Mouse (Mus musculus): ENCODE measurements at regions not wholly inside any gene's neighbourhood (a gene's known extent, or its start where the extent isn't known, plus 50 kb on each side); places are given as distances from the start of the nearest gene placed in this dataset.
A peak's percentile ranks its signal among the peaks of the same experiment; 100 is the strongest.

GRCm38 (mm10) chr2:61362606-61363005 lies 215.8 kb upstream of the Tank start:
- no peak for ATAC-seq (replicated peaks; ENCODE audit: poor library complexity)

DNA sequence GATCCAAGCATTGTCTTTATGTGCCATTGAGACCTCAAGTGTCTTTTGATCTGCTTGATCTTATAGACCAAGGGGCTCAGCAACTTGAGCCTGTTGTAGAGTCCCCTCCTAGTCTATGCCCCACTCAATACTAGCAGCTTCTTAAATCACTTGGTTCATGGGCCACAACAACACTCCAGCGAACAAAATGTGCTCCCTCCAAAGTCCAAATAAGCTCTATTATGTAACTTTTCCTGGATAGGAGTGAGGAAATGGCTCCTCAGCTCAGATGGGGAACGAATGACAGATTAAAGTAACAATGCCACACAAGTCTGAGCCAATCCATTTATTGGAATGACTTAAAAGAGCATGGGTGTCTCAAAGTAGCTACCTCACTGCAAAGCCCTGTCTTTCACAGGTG lies 217.0 kb upstream of the Tank start:
- no peak for ATAC-seq (replicated peaks; ENCODE audit: poor library complexity)

- ATAC-seq (replicated peaks; ENCODE audit: poor library complexity): no peak
Observed at GRCm38 (mm10) chr2:61354104-61354503, 224.3 kb upstream of the Tank start.

DNA sequence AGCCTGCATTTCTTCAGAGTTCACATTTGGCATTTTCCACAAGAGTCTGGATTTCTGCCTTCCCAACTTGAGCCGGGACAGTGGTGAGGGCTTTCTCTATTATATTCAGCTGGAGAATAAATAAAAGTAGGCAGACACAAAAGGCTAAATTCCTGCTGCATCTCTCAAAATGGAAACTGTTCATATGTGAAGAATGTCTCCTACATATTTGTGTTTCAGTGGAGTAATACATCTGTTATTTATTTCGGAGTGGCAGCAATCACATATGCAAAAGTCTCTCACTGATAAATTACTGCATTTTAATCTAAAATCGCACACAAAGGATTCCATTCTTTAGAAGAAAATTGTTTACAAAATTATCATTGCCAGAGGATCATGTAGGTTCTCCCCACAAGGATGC lies 230.9 kb upstream of the Tank start:
- ATAC-seq (replicated peaks; ENCODE audit: poor library complexity): no peak

- ATAC-seq (replicated peaks; ENCODE audit: poor library complexity): no peak
Observed at GRCm38 (mm10) chr2:61346012-61346760, 232.2 kb upstream of the Tank start.

DNA sequence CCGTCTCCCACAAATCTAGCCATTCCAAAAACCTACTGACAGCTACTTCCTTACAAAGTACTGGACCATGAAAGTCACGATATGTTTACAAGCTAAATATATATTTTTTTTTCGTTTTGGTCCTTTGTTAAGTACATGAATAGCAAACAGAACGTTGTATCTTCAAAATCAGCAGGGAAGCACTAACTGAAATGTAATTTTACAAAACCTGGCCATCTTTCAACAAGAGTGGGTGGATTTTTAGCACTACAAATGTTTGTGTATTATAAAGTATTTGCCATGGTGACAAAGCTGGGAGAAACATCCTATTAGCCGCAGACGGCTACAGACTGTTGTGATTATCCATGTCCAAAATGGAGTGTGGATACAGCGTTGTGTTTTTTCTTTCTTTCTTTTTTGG lies 233.1 kb upstream of the Tank start:
- no peak for ATAC-seq (replicated peaks; ENCODE audit: poor library complexity)

DNA sequence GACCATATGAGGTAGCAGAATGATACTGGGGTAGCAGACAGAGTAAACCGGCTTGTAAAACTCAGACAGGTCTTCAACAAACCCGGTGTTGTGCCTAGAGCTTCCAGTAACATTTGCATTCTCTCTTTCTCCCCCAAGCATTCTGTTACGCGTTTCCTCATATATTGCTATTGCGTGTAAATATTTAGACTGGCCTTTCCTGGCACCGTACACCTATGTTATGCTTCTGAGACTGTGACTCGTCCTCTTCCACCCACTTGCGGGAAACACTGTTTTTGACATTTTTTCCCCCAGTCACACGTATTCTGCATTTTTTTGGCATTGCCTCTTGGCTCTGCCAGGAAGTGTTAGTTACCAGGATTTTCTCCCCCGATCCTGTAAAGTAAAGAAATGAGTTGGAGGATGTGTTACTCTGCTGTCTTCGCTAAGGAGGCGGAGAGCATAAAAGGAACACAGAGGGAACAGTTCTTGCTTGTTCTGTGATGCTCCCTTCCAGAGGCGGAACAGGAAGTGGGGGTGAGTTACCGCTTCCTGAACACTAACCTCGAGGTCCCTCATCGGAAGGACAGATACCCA lies 233.7 kb upstream of the Tank start:
- ATAC-seq (replicated peaks; ENCODE audit: poor library complexity): no peak

DNA sequence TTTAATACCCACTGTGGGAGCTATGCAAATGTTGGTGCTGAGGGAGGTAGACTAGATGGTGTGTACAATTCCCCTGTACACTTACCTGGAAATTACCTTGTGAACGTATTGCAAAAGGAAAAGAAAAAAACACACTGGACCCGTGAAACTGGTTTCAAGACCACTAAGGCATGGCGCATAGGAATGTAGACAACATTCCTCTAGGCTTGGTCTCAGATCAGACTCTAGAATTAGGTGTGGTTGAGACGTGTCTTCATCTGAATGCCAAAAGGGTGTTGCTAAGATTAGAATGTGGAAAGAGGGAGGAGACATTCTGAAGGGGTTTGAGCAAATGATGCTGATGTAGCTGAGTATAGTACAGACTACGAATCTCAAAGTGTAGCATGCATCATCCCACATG lies 237.1 kb upstream of the Tank start:
- no peak for ATAC-seq (replicated peaks; ENCODE audit: poor library complexity)

DNA sequence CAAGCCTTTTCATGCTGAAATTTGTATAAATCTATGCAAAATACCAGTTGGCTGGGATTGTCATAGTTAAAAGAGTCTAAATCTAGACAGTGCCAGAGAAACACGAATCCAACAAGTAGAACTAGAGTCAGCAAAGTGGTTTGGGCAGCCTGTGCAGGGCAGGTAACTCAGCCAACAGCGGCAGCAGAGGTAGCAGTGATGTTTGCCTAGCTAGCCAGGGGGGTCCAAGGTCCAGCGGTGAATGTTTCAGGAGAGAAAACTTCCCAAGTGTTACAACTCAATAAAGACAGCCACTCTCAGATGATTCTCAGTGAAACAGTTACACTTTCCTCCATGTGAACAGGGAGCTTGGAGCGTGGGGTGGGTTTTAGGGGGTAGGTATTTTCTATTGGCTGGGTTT lies 259.2 kb upstream of the Tank start:
- no peak for ATAC-seq (replicated peaks; ENCODE audit: poor library complexity)

DNA sequence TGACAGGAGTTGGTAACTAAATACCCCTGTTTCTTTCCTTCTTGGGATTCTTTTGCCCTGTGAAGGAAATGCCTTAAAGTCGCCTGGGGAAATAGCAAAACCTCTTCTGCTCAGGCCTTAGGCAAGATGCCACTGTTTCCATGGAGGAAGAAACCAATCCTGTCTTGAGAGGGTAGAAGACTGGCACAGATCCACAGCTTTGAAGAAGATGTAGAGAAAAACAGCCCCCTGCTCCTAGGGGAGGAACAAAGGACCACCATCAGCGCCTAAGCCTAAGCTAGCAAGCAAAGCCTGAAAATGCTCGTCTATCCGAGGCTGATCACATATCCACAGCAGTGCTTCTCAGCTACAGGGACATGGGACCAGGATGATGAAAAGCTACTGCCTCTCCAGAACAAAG lies 268.0 kb upstream of the Tank start:
- ATAC-seq (replicated peaks; ENCODE audit: poor library complexity): no peak

- ATAC-seq (replicated peaks; ENCODE audit: poor library complexity): no peak
Observed at GRCm38 (mm10) chr2:61309219-61309618, 269.2 kb upstream of the Tank start.

DNA sequence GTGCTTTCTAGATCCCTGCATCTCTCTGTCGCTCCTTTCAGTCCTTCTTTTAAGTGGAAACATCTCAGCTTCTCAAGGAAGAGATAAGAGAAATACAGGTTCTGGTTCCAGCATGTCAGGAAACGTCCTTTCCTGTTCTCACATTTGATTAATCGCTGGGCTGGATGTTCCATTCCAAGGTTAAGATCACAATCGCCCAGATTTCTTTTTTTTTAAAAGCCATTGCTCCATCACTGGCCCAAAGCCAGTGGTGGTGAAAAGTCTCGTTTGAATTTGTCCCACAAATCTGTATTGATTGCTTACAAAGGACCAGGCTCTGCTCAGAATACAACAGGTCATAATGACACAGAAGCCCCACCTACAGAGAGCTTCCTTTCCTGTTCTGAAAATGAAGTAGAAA lies 281.2 kb upstream of the Tank start:
- ATAC-seq (replicated peaks; ENCODE audit: poor library complexity): no peak

DNA sequence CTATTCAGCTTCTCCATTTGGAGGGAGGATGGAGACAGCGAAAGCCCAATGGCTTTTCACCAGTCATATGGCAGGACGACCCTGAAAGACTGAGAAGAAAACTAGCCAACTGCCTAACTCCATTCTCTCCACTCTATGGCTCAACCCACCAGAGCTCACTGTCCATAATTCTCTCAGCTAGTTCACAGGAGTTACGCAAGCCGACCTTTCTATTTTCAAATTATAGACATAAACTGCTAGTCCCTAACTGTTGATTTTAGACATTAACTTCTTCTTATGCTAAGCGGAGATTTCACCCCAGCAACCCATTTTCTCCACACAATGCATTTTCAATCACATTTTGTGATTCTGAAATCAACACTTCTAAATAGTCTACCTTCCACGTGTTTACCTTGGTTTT lies 281.8 kb upstream of the Tank start:
- no peak for ATAC-seq (replicated peaks; ENCODE audit: poor library complexity)

DNA sequence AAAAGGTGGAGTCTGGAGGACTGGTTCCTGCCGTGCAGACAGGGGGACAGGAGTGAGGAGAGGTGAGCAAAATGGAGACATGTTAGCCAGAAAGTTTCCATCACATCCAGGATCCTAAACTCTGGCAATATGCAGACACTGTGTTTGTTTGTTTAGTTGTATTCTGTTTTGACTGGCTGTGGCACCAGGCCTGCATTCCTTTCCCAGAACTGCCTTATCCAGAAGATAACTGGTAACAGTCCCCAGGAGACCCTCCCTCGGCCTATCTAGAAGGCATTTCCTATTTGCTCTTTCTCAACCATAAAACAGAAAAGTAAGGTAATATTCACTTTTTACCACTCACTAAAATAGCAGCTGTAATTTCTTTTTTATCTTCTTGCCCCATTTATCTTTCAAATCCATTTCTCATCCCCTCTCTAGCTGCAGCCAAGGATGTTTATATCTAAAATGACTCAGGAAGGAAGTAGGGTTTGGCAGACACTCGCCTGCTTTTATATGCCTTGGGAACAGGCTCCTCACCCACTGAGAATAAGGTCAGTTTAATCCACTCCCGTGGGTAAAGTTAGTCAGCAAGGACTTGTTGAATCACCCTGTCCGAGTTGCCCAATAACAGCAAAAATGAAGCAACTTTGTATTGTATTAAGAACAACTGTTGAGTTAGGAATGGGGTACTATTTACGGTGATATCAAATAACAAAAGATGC lies 283.0 kb upstream of the Tank start:
- ATAC-seq (replicated peaks; ENCODE audit: poor library complexity): peak; percentile 31; the same call in 1 of the 2 replicates

DNA sequence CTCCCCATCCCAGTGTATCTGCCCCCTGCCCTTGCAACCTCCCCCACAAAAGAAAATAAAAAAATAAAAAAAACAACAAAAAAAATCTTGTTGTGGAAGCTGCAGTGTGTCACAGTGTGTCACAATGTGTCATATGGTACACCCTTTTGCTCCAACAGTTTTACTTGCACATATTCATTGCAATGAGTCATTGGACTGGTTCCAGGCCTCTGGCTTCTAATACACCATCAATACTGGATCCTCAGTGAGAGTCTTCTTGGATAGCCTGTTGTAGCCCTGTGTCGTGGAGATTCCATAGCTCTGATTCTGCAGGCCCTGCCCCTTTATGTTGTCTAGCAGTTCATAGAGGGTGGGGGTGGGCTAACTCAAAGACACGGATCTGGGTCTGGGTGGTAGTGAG lies 290.1 kb upstream of the Tank start:
- no peak for ATAC-seq (replicated peaks; ENCODE audit: poor library complexity)

DNA sequence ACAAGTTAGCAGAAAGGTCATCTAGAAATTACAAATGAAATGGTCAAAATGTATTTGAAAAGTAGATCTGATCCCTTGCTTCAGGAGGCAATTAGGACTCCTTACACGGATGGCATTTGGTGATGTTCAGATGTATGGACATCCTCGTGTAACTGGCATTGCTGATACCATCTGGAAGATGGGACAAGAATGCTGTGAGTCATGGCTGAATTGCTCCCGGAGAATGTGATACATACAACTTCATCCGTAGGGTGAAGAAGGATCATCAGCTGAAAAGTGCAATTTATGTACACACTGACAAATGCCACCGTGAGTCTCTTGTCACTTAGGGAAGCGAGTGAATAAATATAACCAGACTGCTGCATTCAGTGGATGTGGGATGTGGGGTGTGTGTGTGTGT lies 293.7 kb upstream of the Tank start:
- no peak for ATAC-seq (replicated peaks; ENCODE audit: poor library complexity)

- ATAC-seq (replicated peaks; ENCODE audit: poor library complexity): no peak
Observed at GRCm38 (mm10) chr2:61283829-61284601, 294.4 kb upstream of the Tank start.

GRCm38 (mm10) chr2:61272721-61273120 lies 305.7 kb upstream of the Tank start:
- ATAC-seq (replicated peaks; ENCODE audit: poor library complexity): no peak

GRCm38 (mm10) chr2:61267706-61268105 lies 304.7 kb upstream of the Rbms1 start:
- no peak for ATAC-seq (replicated peaks; ENCODE audit: poor library complexity)

DNA sequence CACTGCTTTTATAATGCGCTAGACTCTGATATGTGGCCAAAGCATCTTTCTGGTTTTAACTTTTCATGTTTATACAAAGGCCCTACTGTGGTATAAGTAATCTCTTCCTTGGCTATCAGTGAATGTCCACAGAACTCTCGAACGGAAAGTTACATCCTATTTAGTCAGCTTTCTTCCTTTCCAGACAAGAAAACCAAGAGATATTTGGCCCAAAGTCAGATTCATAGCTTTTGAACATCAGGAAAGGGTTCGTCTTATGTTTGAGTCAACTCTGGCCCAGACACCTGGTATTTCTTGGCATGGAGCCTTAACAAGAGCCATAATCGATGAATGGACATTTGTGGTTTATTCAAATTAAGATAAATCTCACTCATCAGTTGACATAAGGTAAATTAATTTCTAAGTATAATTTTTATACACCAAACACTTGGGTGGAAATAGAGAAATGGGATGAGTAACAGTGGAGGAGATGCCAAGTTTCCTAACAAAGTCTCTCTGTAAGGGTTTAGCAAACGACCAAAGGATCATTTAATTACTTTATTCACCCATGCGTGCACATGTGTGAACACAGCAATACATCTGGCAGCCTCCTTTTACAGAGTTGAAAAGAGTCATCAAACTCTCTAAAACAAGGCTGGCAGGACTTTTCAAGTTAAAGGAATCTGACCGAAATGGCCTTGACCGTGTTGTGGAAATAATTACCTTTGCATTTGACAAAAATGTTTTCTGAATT lies 287.2 kb upstream of the Rbms1 start:
- ATAC-seq (replicated peaks; ENCODE audit: poor library complexity): no peak

GRCm38 (mm10) chr2:61247956-61248355 lies 285.0 kb upstream of the Rbms1 start:
- ATAC-seq (replicated peaks; ENCODE audit: poor library complexity): no peak

All from megakaryocyte progenitor cell, adult 5-6 weeks (primary cell).